Mouse (Mus musculus): Measurements from ENCODE around the gene Itgb4.
A peak's percentile ranks its signal among the peaks of the same experiment; 100 is the strongest.
"Not testable (repeated sequence)": the region's sequence is repeated elsewhere in the genome, so short reads cannot be mapped to it uniquely, and the experiment has no call there.

Itgb4 gene

DNA sequence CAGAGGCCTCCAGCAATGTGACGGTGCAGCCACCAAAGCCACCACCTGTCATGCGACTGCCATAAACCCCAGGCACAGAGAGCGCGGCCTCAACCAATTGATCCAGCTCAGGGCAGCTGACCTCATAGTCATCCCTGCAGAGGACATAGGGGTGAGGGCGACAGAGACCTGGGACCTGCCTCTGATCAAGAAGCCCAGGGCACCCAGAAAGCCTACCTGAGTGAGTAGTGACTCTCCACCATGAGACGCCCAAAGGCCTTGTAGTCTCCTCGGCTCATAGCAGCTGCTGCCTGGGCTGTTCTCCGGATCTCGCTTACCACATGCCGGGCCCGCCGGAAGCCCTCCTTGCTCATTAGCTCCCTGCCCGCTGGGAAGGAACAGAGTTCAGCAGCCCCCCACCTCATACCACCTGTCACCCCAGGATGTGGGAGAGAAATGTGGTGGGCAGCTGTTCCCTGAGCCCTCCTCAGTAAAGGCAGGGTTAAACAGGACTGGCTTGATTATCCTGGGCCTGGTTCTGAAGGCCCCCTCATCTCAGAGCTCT is 34.4 kb downstream of the Itgb4 start:
- no peak for DNase-seq

DNA sequence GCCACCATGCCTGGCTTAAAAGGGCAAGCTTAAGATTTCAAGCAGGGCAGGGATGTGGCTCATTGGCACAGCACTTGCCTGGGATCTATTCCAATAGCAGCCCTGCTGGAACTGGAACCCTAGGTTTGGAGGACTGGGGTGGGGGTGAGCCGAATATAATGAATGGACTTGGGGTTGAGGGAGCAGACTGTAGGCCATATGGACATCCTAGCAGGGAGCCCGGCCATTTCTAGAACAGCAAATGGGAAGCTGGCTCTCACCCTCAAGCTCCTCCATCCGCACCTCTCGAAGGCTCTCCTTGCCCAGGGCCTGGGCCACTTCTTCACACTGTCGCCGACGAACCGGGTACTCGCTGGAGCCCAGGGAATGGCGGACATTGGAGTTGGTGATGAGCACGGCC is 35.2 kb downstream of the Itgb4 start:
- DNase-seq: no peak

DNA sequence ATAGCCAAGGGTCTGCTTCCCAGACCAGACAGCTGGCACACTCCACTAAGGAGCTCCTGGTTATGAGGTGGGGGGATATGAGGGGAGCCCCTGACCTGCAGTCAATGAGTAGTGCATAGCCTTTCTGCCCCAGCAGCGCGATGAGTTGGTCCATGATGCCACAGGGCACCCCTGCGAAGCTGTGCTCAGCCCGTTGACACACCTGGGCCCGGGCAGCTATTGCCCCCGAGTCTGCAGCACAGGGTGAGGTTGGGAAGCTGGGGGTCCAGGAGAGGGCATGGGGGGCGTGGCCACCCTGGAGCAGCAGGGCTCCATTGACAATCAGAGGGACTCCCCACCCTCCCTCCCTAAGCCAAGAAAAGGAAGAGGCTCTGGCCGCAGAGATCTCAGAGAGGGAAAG is 35.6 kb downstream of the Itgb4 start:
- DNase-seq: no peak

DNA sequence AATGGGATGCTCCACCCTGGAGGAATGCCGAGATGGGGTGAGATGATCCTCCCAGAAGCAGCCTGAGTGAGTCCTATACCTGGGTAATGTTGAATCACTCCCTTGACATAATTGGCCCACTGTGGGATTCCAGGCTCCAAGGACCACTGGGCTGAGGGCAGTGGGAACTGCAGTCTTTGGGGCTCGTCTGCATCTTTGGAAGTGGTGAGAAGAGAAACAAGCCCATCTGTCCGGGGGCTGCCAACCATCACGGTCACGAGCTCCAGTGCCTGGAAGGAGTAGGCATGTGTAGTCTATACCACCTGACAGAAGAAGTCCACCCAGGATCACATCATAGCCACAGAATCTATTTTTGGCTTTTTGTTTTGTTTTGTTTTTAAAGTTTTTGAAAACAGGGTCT is 36.4 kb downstream of the Itgb4 start:
- DNase-seq: no peak

DNA sequence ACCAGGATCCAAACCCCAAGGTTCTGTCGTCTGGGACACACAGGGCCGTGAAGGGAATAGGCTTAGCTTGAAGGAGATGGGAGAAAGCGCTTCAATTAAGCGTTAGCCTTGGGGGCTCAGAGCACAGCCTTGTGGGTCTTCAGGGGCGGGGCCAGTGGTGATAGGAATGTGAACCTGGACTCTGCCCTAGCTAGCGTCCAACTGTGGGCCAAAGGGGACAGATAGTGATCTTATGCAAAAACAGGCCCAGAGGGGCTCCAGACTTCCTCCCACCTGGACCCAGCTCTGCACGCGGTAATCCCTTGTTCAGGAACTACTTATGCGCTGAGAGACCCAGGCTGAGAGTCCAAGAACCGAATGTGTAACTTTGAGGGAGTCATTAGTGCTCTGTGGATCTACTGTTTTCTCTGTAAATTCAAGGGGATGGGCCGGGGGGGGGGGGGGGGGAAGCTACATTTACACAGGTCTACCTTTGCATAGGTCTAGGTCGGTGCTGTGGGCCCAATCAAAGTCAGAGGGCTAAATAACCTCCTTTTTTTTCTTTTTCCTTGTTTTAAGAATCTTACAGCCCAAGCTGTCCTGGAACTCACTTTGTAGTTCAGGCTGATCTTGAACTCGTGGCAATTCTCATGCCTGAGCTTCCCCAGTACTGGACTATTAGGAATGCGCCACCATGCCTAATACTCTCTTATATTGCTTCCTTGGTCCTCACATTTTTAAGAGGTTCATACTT is 37.2 kb downstream of the Itgb4 start:
- DNase-seq: peak; percentile 46 to 65

DNA sequence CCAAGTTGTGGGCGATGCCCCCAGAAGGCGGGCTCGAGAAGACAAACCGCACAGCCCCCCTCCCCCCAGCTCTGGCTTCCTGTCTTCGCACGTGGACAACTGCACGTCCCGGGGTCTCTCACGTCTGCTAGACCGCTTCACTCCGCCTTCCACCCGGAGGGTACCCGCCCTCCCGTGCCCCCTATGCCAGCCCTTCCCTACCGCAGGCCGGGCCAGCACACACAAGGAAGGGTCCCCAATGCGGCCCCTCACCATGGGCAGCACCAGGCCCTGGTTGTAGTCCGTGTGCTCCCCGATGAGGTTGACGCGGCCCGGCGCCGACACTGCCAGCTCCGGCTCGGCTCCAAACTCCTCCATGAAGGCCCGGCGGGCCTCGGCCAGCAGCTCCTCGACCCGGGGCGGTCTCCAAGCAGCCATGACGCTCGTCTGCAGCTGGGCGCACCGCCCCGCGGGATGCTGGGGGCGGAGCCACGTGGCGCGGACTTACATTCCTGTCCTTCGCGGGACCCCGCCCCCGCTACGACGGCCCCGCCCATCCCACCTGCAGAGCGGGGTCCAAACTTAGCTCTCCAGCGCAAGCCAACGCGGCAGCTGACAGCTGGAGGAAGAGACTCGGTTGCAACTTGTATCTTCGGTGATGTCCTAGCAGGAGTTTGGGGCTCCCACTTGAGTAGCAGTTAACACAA is 37.9 kb downstream of the Itgb4 start, which contains the start of gene Galk1:
Gene Galk1 (minus strand): TSS at position 458 of the 686 bp plus-strand sequence.
- DNase-seq: peak; percentile 95 to 98

DNA sequence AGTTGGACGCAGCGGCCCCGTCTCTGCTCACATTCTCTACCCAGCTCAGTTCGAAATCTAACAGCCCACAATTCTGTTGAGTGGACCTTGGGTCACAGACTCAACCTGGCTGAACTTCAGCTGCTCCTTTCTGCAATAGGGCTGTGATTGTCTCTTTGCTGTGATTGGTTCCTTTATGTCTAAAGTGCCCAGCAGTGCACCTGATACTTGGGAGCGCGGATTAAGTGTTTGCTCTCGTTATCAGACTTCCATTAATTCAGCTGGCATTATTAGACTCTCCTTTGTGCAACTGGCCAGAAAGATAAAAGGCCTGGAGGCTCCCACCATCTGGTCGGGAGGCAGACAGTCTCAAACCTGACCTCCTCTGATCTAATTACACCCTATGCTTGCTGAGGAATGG is 40.3 kb downstream of the Itgb4 start:
- no peak for DNase-seq

DNA sequence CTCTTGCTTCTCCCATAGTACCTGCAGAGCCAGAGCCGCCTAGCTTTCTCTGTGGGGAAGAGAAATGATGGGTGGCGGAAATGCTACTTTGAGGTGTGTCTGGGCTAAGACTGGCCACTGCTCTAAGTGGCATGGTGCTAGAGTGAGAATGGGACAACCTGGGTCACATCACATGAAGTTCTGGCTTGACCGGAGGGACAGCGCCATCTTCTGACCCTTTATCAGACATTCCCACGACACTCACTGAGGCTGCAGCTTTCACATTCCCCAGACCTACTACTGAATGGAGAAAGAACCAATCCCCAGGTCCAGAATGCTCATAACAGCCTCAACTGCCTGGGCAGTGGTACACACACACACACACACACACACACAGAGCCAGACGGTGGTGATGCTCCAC is 43.6 kb downstream of the Itgb4 start:
- DNase-seq: peak; percentile 57 to 74

DNA sequence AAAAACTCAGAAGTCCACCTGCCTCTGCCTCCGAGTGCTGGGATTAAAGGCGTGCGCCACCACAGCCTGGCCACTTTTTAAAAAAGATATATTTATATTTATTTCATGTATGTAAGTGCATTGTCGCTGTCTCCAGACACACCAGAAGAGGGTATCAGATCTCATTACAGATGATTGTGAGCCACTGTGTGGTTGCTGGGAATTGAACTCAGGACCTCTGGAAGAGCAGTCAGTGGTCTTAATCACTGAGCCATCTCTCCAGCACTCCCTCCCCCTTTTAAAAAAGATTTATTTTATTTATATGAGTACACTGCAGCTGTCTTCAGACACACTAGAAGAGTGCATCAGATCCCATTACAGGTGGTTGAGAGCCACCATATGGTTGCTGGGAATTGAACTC is 44.4 kb downstream of the Itgb4 start:
- not testable (repeated sequence) for DNase-seq

DNA sequence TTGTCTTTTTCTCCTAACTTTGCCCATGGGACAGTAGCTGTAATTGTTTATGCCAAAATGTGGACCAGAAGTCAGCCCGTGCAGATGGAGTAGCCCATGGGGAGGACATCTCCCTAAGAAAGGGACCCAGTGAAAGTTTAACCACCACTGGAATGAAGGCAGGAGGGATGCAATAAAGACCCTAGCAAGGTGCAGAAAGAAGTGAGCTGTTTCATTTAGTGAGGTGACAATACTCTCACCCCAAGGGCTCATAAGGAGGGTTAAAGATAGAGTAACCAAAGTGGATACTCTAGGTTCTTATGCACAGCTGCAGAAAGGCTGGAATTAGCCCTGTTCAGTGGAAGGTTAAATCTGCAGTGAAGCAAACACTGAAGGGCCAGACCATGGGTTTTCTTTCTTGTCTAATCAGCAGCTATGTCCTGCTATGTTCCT is 44.9 kb downstream of the Itgb4 start:
- no peak for DNase-seq

DNA sequence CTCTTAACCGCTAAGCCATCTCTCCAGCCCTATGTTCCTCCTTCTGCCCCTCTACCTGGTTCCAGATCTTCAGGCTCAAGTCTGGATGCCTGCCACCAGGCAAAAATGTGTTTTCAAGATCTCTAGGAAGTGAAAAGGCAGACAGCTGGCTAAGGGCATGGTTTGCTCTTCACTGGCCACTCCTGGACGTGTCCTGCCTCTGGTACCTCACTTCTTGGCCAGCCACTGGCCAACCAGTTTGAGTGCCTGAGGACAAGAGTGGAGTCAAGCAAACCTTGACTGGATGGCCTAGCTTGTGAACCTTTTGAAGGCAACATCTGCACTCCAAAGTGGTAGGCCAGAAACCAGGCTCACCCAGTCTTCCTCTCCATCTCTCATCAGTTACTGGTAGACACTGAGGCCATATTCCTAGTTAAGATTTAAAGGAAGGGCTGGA is 45.5 kb downstream of the Itgb4 start:
- DNase-seq: peak; percentile 38 to 62

DNA sequence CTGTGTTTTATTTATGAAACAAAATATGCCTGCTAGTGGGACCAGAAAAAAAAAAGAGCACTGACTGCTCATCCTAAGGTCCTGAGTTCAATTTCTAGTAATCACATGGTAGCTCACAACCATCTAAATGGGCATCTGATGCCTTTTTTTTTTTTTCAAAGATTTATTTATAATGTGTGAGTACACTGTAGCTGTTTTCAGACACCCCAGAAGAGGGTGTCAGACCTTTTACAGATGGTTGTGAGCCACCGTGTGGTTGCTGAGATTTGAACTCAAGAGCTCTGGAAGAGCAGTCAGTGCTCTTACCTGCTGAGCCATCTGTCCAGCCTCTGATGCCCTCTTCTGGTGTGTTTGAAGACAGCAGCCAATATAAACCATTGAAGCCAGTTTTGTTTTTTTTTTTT is 46.0 kb downstream of the Itgb4 start:
- no peak for DNase-seq

DNA sequence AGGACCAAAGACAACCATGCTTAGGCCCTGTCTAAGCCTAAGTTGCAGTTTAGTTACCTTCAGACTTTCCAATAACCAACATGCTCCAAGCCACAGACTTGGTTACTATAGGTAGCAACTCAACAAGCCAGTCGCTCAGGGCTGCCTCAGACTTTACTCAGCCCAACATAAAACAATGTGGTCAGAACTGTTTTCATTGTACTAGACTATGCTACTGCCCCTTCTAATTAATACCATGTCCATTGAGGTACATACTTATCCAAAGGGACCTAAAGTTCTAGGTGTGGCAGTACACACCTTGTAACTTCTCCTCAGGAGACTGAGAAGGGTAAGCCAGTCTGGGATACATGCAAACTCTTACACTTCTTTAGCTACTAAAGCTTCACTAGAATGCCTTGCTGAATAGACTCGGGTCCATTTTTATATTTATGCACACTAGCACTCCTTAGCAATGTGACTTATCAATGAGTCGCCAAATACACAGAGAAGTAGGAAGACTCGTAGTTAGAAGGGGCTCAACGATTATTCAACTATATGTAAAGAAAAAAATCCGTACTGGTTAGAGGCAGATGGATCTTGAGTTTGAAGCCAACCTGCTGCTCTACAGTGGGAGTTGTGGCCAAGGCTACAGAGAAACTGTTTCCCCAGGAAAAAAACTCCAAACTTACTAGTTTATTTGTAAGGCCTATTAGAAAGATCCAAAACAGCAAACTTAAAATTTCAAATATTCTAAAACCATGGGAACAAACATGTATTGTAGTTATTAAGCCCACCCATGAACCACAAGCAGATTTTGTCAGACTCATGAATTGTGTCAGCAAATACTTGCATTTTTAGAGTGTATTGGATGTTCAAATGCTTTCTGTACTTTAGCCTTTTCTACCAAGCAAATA is 47.1 kb downstream of the Itgb4 start:
- no peak for DNase-seq

DNA sequence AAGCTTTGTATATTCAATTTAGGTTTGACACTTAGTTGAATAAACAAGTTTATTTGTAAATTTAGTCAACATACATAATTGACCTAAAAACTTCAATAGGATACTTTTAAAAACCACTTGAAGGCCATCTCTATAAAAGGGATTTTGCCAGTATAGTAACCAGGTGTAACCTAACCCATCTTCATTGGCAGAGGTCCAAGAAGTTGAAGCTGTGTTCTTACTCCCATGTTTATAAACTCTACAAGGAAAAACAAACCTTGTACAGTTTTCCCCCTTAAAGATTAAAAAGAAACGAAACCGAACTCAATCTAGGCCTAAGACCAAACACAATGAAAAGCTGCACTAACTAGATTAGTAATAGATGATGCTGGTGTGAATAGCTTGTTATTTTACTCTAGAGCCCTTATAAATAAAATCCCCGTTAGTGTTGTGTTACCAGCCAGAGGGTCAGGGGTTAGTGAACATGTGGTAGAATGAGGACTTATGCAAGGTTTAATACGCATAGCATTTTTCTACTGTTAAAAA is 47.8 kb downstream of the Itgb4 start:
- DNase-seq: no peak

DNA sequence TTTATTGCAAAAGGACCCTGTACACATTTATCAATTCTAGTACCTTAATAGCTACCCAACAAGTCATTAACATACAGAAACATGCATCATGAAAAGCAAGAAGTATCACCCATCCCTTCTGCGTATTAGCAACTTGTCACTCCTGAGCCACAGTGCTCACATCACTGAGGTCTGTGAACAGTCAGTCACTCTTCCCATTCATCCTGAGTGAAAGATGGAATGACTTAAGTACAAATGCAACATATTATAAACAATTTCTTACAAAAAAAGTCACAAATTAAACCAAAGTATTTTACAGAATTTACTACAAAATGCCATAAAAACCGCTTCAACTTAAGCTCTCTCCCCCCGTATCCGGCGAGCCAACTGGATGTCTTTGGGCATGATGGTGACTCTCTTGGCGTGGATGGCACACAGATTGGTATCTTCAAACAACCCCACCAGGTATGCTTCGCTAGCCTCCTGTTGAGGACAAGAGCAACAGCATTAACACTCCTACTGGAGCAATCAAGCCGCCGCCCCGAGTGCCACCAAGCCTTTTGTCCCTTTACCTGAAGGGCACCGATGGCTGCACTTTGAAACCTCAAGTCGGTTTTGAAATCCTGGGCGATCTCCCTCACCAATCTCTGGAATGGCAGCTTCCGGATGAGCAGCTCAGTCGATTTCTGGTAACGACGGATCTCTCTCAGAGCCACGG is 48.7 kb downstream of the Itgb4 start:
- DNase-seq: peak; percentile 42 to 53

DNA sequence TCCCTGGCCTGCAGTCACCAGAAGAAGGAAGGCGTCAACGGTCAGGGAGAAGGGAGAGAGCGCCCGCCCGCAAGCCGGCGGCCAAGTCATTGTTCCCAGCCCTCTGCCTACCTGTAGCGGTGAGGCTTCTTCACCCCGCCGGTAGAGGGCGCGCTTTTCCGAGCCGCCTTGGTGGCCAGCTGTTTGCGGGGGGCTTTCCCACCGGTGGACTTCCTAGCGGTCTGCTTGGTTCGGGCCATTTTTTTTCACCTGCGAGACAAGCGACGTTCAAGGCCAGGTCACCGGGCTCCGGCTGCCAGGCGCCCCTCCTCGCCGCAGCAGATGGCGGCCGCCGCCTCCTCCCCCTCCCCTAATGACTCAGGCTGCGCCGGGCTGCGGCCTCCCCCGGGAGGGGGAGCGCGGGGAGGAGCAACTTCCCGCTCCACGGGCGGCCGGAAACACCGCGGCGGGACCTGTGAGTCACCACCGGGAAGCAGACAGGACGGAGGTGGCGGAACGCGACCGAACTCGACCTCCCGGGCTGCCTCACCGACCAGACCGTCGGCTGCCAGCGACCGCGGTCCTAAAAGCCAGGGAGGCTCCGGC is 49.4 kb downstream of the Itgb4 start:
- DNase-seq: peak; percentile 80 to 88

DNA sequence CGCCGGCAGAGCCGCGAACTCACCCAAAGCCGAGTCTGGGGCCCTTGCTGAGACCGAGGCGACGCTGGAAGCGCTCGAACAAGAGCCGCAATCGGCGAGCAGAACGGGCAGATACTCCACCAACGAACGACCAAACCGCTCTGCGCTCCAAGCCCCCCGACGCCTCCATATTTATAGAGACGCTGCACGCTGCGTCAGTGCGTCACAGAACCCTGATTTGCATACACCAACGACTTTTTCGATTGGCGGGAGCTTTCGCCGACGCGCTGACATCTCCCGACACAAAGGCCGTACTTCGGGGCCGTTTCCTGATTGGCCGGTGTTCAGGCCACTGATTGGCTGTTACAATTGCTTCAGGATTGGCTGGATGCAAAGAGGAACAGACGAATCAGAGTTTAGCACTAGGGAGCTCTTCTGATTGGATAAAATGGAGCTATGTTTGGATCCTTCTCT is 49.9 kb downstream of the Itgb4 start:
- DNase-seq: peak; percentile 95 to 97

DNA sequence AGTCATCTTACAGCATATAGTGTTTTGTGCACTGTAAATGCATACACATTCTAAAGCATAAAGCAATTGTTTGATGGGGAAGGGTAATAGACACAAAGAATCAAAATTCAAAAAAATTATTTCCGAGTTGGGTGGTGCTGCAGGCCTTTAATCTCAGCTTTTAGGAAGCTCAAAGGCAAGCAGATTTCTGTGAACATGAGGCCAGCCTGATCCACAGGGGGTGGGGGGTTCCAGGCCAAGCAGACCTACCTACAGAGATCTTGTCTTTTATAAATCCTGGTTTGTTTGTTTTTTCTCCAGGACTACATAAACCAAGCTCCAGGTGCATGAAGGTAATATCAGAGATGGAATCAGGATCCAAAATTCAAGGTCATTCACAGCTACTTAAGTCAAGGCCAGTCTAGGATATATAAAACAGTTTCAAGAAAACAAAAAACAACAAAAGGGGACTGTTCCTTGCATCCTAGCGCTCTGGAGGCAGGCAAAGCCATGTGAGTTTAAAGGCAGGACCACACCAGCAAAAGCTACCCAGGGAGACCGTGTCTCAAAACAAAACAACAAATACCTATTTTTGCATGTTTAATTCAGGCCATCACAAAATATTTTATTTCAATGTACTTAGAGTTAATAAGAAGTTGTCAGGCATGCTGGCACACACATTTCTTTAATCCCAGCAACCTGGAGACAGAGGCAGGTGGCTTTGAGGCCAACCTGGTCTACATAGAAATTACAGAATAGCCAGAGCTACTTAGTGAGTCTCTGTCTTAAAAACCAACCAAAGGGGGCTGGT is 50.7 kb downstream of the Itgb4 start:
- no peak for DNase-seq

DNA sequence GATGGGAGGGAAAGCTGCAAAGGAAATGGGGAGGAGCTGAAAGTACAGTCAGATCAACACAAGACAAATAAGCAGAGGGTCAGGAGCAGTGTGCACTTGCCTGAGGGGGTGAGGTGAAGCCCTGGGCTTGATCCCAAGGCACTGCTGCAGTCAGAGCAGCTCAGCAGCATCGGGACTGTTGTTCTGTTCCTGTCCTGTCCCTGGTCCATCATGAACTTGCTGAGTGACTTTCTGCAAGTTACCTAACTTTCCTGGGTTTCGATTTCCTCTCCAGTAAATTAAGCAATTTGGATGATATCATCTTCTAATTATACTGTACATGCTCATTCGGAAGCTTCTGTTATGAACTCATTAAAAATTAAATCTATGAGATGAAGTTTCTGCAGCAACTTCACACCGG is 53.2 kb downstream of the Itgb4 start, which contains the start of gene H3f3b:
Gene H3f3b (minus strand): TSS at position 207 of the 400 bp plus-strand sequence.
- no peak for DNase-seq

DNA sequence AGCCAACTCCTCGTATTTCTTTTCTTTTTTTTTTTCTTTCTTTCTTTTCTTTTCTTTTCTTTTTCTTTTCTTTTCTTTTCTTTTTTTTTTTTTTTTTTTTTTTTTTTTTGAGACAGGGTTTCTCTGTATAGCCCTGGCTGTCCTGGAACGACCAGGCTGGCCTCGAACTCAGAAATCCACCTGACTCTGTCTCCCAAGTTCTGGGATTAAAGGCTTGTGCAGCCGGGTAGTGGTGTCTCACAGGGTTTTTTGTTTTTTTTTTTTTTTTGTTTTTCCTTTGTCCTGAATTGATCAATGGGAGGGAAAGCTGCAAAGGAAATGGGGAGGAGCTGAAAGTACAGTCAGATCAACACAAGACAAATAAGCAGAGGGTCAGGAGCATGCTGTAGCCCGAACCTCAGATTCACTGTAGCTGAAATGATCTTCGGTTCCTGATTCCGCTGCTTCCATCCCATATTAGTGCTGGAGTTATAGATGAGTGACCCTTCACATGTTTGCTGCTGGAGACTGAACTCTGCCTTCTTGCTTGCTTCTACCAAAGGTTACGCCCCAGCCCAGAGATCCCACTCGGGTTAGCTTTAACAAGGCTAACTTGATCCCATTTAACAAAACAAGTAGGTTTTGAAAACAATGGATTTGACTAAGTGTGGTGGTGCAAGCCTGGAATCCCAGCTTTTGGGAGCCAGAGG is 53.8 kb downstream of the Itgb4 start:
- DNase-seq: no peak

Measured in kidney, postnatal 4 days (tissue).